Mouse (Mus musculus) mouse embryonic stem cell (cell line): ENCODE measurements around the gene Itk.

Experiments used
- in situ Hi-C, 2 experiments: fragments of 300-500 bp; cut with MboI; formaldehyde crosslinking; loops; 1 replicate in 1 of 2; 3 replicates in 1 of 2; pipeline ENCODE4 v1.14.3; 2019 to 2020; ENCODE audit warnings: low sequenced_read_pairs in 2 of 2, low pct_unique_long_range_greater_than_20kb in 1 of 2, mixed read lengths in 1 of 2; ENCODE audit not compliant: unreplicated experiment in 1 of 2

Itk gene

GRCm38 (mm10) chr11:46298889-46299785, 90.2 kb downstream of the Itk start:
- in situ Hi-C loops, result no loop called here

- in situ Hi-C loops, result no loop called here
These were observed 94.9 kb downstream of the Itk start for GRCm38 (mm10) chr11:46294390-46294789.

GRCm38 (mm10) chr11:46293491-46293890, 95.8 kb downstream of the Itk start:
- in situ Hi-C loops, result no loop called here

- in situ Hi-C loops, result no loop called here
These were observed 98.3 kb downstream of the Itk start for GRCm38 (mm10) chr11:46290988-46291405.

GRCm38 (mm10) chr11:46289561-46289960, 99.8 kb downstream of the Itk start:
- in situ Hi-C loops, result no loop called here

GRCm38 (mm10) chr11:46289022-46289421, 100.3 kb downstream of the Itk start:
- in situ Hi-C loops, result no loop called here

GRCm38 (mm10) chr11:46288091-46288490, 101.2 kb downstream of the Itk start:
- in situ Hi-C loops, result no loop called here

GRCm38 (mm10) chr11:46286803-46287202, 102.5 kb downstream of the Itk start:
- in situ Hi-C loops, result no loop called here

GRCm38 (mm10) chr11:46283800-46284199, 105.5 kb downstream of the Itk start:
- in situ Hi-C loops, result no loop called here

- in situ Hi-C loops, result no loop called here
These were observed 106.7 kb downstream of the Itk start for GRCm38 (mm10) chr11:46282612-46283011.

GRCm38 (mm10) chr11:46278709-46279108, 110.6 kb downstream of the Itk start:
- in situ Hi-C loops, result no loop called here

GRCm38 (mm10) chr11:46278140-46278539, 111.2 kb downstream of the Itk start:
- in situ Hi-C loops, result no loop called here

- in situ Hi-C loops, result no loop called here
These were observed 112.5 kb downstream of the Itk start for GRCm38 (mm10) chr11:46276778-46277177.

- in situ Hi-C loops, result no loop called here
These were observed 113.1 kb downstream of the Itk start for GRCm38 (mm10) chr11:46276168-46276567.

- in situ Hi-C loops, result no loop called here
These were observed 114.0 kb downstream of the Itk start for GRCm38 (mm10) chr11:46275302-46275701.
